Mouse (Mus musculus) thymus, adult 2 months (tissue): ENCODE results near the gene B3gat3. TPM values are rescaled to one million over a fixed set of nuclear protein-coding genes. Genes with fewer than 3 reads are reported as not detected.

ENCODE experiments used
- DNase-seq: peaks from one replicate; pipeline ENCODE4 v3.0.0; 2021
- H3K27ac ChIP-seq: fragments of 200-500 bp; 2 replicates; pipeline ENCODE4 v1.5.1; 2012; ENCODE audit warnings: low read length, control low read depth; ENCODE audit not compliant: control insufficient read depth, insufficient read depth
- H3K27me3 ChIP-seq: fragments of 200-500 bp; 2 replicates; pipeline ENCODE4 v1.6.1; 2012; ENCODE audit warnings: mild to moderate bottlenecking, low read length, moderate library complexity, mixed read lengths; ENCODE audit not compliant: control insufficient read depth, insufficient read depth
- H3K36me3 ChIP-seq: fragments of 200-500 bp; 2 replicates; pipeline ENCODE4 v1.6.1; 2012; ENCODE audit warnings: mild to moderate bottlenecking, low read length, moderate library complexity; ENCODE audit not compliant: control insufficient read depth, insufficient read depth
- H3K4me1 ChIP-seq: fragments of 200-500 bp; replicated peaks from 2 replicates; pipeline ENCODE4 v1.6.1; 2012; ENCODE audit warnings: low read length; ENCODE audit not compliant: control insufficient read depth, insufficient read depth
- H3K4me3 ChIP-seq: fragments of 200-500 bp; 2 replicates; pipeline ENCODE4 v1.5.1; 2012; ENCODE audit warnings: mild to moderate bottlenecking, low read length, control low read depth, moderate library complexity; ENCODE audit not compliant: control insufficient read depth, insufficient read depth
- CTCF ChIP-seq: fragments of 200-500 bp; IDR thresholded peaks from 2 replicates; pipeline ENCODE4 v1.5.1; 2012; ENCODE audit warnings: mild to moderate bottlenecking, control low read depth, low read length, moderate library complexity, borderline replicate concordance; ENCODE audit not compliant: control insufficient read depth, poor library complexity, insufficient read depth; ENCODE audit errors: extremely low read depth
- POLR2A ChIP-seq: fragments of 200-500 bp; IDR thresholded peaks from 2 replicates; pipeline ENCODE4 v1.6.1; 2012; ENCODE audit warnings: mild to moderate bottlenecking, low read length, control low read depth, moderate library complexity; ENCODE audit not compliant: control insufficient read depth, poor library complexity, insufficient read depth; ENCODE audit errors: extremely low read depth
- WGBS: fragments of 180-500 bp; shearing (Covaris S2); methylation state at CpG from one replicate; pipeline ENCODE4 v1.1.7; 2018; 5-methylcytosine and 5-hydroxymethylcytosine counted together
- polyA plus RNA-seq: library from polyadenylated mRNA; depleted of rRNA; stranded (reverse); fragments of >200 nt; gene quantifications from 2 replicates; pipeline ENCODE4 v1.2.3, GENCODE M21; 2012

B3gat3 gene
- polyA plus RNA-seq, 1 experiment, result 106 TPM

- DNase-seq, result no peak
- H3K27me3 ChIP-seq, result no peaks in the 10 kb centered on the region
- H3K4me3 ChIP-seq, result peak overlapping the region; percentile 72
- TF ChIP-seq CTCF (no peak), POLR2A (no peak)
- under 1% methylated on average over 46 of the region's 46 CpGs for WGBS
- H3K27ac ChIP-seq, result peak overlapping the region; percentile 84
- H3K4me1 ChIP-seq, result peaks cover 21% of the 10 kb centered on the region
- peaks cover 28% of the 10 kb centered on the region for H3K36me3 ChIP-seq
These were observed 22.2 kb downstream of the B3gat3 start for GRCm38 (mm10) chr19:8942276-8942964.

GRCm38 (mm10) chr19:8943047-8943446, 22.9 kb downstream of the B3gat3 start:
- 37% methylated on average over 2 of the region's 2 CpGs for WGBS
- Histone ChIP-seq H3K36me3 (peaks cover 34% of the 10 kb centered on the region), H3K4me1 (peaks cover 21% of the 10 kb centered on the region), H3K27me3 (no peaks in the 10 kb centered on the region), H3K27ac (peak overlapping the region; percentile 84), H3K4me3 (peak overlapping the region; percentile 72)
- DNase-seq, result no peak
- no peak for TF ChIP-seq CTCF
- TF ChIP-seq POLR2A, result no peak

GRCm38 (mm10) chr19:8944062-8944461, 23.9 kb downstream of the B3gat3 start:
- 8% methylated on average over 5 of the region's 5 CpGs for WGBS
- peak overlapping the region; percentile 35; the same call in 1 of the 2 replicates for H3K27ac ChIP-seq
- TF ChIP-seq CTCF (no peak), POLR2A (no peak)
- peaks cover 21% of the 10 kb centered on the region for H3K4me1 ChIP-seq
- no peaks in the 10 kb centered on the region for H3K27me3 ChIP-seq
- peaks cover 44% of the 10 kb centered on the region for H3K36me3 ChIP-seq
- H3K4me3 ChIP-seq, result peak overlapping the region; percentile 25
- DNase-seq, result no peak

- peaks cover 21% of the 10 kb centered on the region for H3K4me1 ChIP-seq
- DNase-seq, result peak; percentile 65
These were observed 24.6 kb downstream of the B3gat3 start for GRCm38 (mm10) chr19:8944750-8945149.

DNA sequence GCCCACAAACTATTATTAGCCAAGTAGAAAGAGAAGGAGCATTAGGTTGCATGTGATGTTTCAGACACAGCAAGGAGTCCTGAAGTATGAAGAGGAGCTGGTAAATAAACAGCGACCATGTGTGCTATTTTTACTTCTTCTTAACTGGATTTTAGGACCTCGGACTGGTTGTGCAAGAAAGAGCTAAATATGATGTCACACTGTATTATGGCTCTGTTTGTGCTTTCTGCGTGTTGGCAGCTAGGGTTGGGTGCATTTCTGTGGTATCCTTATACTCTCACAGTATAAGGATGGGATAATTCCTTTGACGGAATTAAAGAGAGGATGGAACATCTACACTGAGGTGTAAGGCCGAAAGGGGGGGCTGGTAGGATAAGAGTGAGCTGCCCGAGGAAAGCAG, 25.1 kb downstream of the B3gat3 start:
- H3K4me3 ChIP-seq, result no peak overlapping the region
- DNase-seq, result no peak
- peaks cover 52% of the 10 kb centered on the region for H3K36me3 ChIP-seq
- H3K4me1 ChIP-seq, result peaks cover 21% of the 10 kb centered on the region
- TF ChIP-seq CTCF (no peak), POLR2A (no peak)
- H3K27ac ChIP-seq, result no peak overlapping the region
- WGBS, result 76% methylated on average over 6 of the region's 6 CpGs
- no peaks in the 10 kb centered on the region for H3K27me3 ChIP-seq

More at GRCm38 (mm10) chr19:8944750-8945149, 24.6 kb downstream of the B3gat3 start:
- no peaks in the 10 kb centered on the region for H3K27me3 ChIP-seq
- 6% methylated on average over 5 of the region's 5 CpGs for WGBS
- no peak overlapping the region for H3K4me3 ChIP-seq
- TF ChIP-seq POLR2A (no peak), CTCF (no peak)
- no peak overlapping the region for H3K27ac ChIP-seq
- peaks cover 49% of the 10 kb centered on the region for H3K36me3 ChIP-seq

DNA sequence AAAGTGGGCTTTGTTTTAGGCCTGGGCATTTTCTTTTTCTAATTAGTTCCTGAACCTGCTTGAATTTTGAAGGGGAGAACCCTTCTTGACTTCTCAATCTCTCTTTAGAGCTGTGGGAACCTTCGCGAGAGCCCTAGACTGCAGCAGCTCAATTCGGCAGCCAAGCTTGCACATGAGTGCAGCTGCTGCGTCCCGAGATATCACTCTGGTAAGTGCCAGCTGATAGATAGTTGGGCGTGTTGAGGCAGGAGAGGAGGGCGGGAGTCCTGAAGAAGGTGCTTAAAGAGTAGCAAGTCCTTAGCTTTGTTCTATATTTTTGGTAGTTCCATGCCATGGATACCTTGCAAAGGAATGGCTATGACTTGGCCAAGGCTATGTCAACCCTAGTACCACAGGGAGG, 26.8 kb downstream of the B3gat3 start:
- no peaks in the 10 kb centered on the region for H3K27me3 ChIP-seq
- 93% methylated on average over 7 of the region's 7 CpGs for WGBS
- no peak for DNase-seq
- TF ChIP-seq POLR2A, result no peak
- no peak for TF ChIP-seq CTCF
- H3K4me3 ChIP-seq, result no peak overlapping the region
- H3K36me3 ChIP-seq, result peaks cover 69% of the 10 kb centered on the region
- no peak overlapping the region for H3K27ac ChIP-seq
- H3K4me1 ChIP-seq, result peaks cover 12% of the 10 kb centered on the region

- Histone ChIP-seq H3K27me3 (no peaks in the 10 kb centered on the region), H3K27ac (no peak overlapping the region), H3K4me1 (peaks cover 10% of the 10 kb centered on the region), H3K36me3 (peaks cover 68% of the 10 kb centered on the region), H3K4me3 (no peak overlapping the region)
- WGBS, result 93% methylated on average over 5 of the region's 5 CpGs
- DNase-seq, result no peak
- TF ChIP-seq POLR2A, result no peak
- TF ChIP-seq CTCF, result no peak
These were observed 30.0 kb downstream of the B3gat3 start for GRCm38 (mm10) chr19:8950190-8950589.
